Mouse (Mus musculus): ENCODE data around the gene Gm4756. TPM values are rescaled to one million over a fixed set of nuclear protein-coding genes. Genes with fewer than 3 reads are reported as not detected.
"Not testable (repeated sequence)": the region's sequence is repeated elsewhere in the genome, so short reads cannot be mapped to it uniquely, and the experiment has no call there.

Gene Gm4756
- polyA plus RNA-seq, 1 experiment: not detected

DNA sequence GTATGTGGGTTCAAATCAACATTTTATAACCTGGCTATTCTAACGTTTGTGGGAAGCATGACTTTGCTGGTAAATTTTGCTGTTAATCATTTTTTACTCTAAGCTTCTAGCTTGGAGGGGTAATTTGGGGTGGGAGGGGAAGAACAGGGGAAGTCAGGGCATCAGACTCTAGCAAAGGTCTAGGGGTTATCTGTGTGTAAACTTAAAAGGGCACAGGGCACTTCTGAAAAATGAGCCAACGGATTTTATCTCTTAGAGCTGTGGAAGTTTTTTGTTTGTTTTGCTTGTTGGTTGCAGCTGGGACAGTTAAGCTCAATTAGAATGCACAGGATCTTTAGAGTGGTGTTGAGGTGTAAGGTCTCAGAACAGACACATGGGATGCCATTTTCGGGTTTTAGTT, 11.4 kb downstream of the Gm4756 start:
- DNase-seq (ENCODE audit: low read depth): no peak
- TF ChIP-seq POLR2A (IDR thresholded peaks at IDR 0.05; ENCODE audit: borderline replicate concordance, extremely low read depth, insufficient read depth, insufficient read length, poor library complexity, severe bottlenecking) (no peak), CTCF (IDR thresholded peaks at IDR 0.05; ENCODE audit: borderline replicate concordance, extremely low read depth, insufficient read depth, insufficient read length) (no peak)

DNA sequence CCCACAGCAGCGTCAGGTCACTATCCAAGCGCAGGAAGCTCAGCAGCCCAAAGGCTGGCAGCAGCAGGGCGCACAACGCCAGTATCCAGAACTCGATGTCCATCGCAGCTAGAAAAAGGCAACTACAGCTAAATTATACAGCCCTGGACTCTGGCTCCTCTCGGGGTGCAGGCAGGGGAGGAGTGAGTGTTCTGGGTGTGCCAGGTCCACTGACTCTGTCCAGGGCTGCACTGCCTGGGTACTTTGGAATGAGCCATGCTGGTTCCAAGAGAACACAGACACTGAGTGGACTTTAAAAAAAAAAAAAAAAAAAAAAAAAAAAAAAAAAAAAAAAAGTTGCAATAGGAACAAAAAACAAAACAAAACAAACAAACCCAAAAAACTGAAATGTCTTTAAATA, 20.7 kb downstream of the Gm4756 start:
- TF ChIP-seq POLR2A (IDR thresholded peaks at IDR 0.05; ENCODE audit: borderline replicate concordance, extremely low read depth, insufficient read depth, insufficient read length, poor library complexity, severe bottlenecking): no peak
- no peak for TF ChIP-seq CTCF (IDR thresholded peaks at IDR 0.05; ENCODE audit: borderline replicate concordance, extremely low read depth, insufficient read depth, insufficient read length)
- no peak for DNase-seq (ENCODE audit: low read depth)

DNA sequence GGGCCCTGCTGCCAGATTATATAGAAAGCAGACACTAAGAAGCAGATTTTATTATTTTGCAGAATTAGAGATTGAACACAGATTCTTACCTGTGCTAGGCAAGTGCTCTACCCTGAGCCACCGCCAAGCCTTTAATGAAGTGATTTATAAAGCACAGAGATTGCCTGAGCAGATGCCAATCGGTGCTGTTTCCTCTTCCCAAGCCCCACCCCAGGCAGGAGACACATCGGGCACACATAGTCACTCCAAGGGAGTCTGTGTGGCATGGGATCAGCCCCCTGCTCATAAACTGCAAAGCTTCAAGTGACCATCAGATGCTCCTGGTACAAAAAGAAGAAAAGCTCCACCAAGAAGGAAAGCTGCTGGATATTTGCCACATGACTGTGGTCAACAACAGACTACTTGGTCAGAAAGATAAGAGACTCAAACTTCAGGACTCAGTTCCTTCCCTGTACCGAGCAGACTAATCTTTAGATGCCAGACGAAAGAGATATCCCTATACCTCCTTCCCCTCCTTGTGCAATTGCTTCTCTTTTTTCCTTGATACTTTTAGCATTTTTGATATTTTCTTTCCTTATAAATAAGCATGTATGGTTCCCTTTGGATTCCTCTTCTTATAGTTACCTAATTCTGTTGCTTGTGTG, 26.5 kb downstream of the Gm4756 start:
- no peak for TF ChIP-seq CTCF (IDR thresholded peaks at IDR 0.05; ENCODE audit: borderline replicate concordance, extremely low read depth, insufficient read depth, insufficient read length)
- no peak for TF ChIP-seq POLR2A (IDR thresholded peaks at IDR 0.05; ENCODE audit: borderline replicate concordance, extremely low read depth, insufficient read depth, insufficient read length, poor library complexity, severe bottlenecking)
- DNase-seq (ENCODE audit: low read depth): no peak

DNA sequence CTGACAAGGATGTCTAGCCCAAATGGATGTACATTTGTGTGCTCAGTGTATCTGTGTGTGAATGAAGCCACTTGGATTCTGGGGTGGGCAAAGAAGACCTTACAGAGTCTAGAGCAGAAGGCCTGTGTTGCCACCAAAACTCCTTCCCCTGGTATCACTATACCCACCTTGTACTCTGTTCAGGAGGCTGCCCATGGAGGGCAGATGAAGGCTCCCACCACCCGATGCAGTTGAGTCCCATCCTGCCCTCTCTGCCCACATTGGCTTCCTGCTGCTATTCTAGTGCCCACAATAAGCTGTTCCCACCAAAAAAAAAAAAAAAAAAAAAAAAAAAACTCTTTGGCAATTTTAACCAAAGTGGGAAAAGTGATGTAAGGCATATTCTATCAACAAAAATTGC, 28.0 kb downstream of the Gm4756 start:
- no peak for DNase-seq (ENCODE audit: low read depth)
- TF ChIP-seq CTCF (IDR thresholded peaks at IDR 0.05; ENCODE audit: borderline replicate concordance, extremely low read depth, insufficient read depth, insufficient read length) (no peak), POLR2A (IDR thresholded peaks at IDR 0.05; ENCODE audit: borderline replicate concordance, extremely low read depth, insufficient read depth, insufficient read length, poor library complexity, severe bottlenecking) (no peak)

DNA sequence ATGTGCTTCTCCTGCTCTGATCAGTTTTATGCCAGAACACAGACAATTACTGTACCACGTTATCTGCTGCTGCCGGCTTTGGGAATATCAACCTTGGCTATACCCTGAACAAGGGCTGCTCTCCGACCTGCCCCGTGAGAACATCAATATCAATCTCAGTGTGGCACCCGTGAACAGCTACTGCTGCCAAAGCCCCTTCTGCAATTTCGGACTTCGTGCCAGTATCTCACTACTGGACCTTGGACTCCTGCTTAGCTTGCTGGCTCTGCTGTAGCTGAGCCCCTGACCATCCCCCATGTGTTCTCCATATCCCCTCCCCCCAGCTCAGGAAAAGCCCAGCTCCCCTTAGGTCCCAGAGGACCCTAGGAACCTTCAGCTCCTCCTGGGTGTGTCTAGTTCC, 28.6 kb downstream of the Gm4756 start:
- no peak for DNase-seq (ENCODE audit: low read depth)
- TF ChIP-seq CTCF (IDR thresholded peaks at IDR 0.05; ENCODE audit: borderline replicate concordance, extremely low read depth, insufficient read depth, insufficient read length) (no peak), POLR2A (IDR thresholded peaks at IDR 0.05; ENCODE audit: borderline replicate concordance, extremely low read depth, insufficient read depth, insufficient read length, poor library complexity, severe bottlenecking) (no peak)

DNA sequence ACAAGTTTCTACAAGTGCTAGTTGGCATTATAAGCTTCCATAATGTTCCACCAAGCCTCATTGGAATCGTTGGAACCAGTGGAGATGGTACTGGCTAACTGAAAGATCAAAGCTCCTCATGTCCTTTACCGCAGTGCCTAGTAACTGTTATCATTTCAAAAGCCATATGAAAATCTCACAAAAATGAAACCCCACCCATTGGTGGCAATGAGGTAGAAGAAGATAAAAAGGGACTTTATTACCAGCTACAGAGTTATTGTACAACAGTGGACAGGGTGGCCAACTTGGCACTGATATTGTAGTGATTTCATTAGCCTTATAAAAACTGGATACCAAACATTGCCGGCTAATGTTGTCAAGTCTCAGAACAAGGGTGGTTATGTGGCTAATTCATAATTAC, 37.4 kb downstream of the Gm4756 start:
- no peak for DNase-seq (ENCODE audit: low read depth)
- TF ChIP-seq CTCF (IDR thresholded peaks at IDR 0.05; ENCODE audit: borderline replicate concordance, extremely low read depth, insufficient read depth, insufficient read length) (no peak), POLR2A (IDR thresholded peaks at IDR 0.05; ENCODE audit: borderline replicate concordance, extremely low read depth, insufficient read depth, insufficient read length, poor library complexity, severe bottlenecking) (no peak)

DNA sequence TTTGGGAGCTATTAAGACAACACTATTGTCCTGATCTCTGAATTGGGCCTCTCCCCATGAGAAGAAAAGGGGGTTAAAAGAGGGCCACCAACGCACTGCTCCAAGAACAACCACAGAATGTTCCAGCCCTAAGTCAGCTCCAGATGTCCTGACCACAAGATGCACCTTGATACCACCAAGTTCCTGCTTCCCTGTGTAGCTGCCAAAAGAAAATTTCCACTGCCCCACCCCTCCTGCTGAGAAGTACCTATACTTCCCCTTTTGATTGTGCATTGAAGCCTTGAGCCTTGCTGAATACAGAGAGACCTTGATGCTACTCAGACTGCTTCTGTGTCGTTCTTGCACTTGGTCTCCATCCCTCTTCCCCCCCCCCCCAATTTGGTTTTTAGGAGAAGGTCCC, 50.7 kb downstream of the Gm4756 start:
- DNase-seq (ENCODE audit: low read depth): not testable (repeated sequence)

DNA sequence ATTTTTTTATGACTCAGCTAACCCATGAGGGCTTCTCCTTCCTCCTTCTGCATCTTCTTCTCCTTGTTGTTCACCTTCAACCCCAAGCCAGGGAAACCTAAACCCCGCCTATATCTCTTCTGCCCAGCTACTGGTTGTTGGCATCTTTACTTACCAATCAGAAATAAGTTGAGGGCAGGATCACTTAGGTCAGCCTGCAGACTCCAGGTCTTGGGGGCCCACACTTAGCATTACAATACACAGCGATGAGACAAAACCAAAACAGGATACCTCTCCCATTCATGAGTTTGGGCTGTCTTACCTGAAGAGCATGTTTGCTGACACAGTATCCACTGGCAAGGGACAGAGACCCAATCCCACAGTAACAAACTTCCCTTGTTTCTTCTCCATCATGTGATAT, 55.5 kb downstream of the Gm4756 start:
- TF ChIP-seq POLR2A (IDR thresholded peaks at IDR 0.05; ENCODE audit: borderline replicate concordance, extremely low read depth, insufficient read depth, insufficient read length, poor library complexity, severe bottlenecking) (no peak), CTCF (IDR thresholded peaks at IDR 0.05; ENCODE audit: borderline replicate concordance, extremely low read depth, insufficient read depth, insufficient read length) (no peak)
- no peak for DNase-seq (ENCODE audit: low read depth)

DNA sequence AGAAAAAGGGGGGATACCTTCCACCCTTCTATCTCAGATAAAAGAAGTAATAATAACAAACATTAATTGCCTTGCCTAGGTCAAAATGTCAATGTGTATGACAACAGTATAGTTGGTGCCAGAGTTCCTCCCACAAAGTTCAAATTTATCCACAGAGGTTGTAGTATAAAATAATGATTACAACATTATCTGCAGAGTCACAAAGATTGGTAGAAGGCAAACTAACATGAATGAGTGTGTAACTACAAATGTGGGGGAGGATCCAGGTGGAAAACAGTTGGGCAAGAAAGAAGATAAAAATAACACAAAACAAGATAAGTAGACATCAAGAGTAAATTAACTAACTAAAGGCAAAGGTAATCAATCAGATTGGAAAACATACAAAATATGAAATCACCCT, 56.5 kb downstream of the Gm4756 start:
- DNase-seq (ENCODE audit: low read depth): no peak
- no peak for TF ChIP-seq POLR2A (IDR thresholded peaks at IDR 0.05; ENCODE audit: borderline replicate concordance, extremely low read depth, insufficient read depth, insufficient read length, poor library complexity, severe bottlenecking)
- TF ChIP-seq CTCF (IDR thresholded peaks at IDR 0.05; ENCODE audit: borderline replicate concordance, extremely low read depth, insufficient read depth, insufficient read length): no peak

DNA sequence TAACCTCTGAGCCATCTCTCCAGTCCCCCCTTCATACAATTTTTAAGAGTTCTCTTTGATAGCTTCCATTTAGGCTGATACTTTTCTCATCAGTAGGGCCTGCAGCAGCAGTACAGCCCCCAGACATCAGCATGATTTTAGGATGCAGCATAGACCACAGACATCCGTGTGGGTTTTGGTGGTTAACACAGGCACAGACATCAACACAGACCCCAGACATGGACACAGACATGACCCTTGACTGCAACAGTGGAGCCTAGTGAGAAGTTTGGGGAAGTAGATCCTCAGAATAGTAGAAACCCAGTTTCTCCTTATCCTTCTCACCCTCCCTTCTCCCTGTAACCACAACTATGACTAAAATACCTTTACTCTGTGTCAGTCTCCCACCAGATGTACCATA, 64.1 kb downstream of the Gm4756 start:
- TF ChIP-seq CTCF (IDR thresholded peaks at IDR 0.05; ENCODE audit: borderline replicate concordance, extremely low read depth, insufficient read depth, insufficient read length) (no peak), POLR2A (IDR thresholded peaks at IDR 0.05; ENCODE audit: borderline replicate concordance, extremely low read depth, insufficient read depth, insufficient read length, poor library complexity, severe bottlenecking) (no peak)
- no peak for DNase-seq (ENCODE audit: low read depth)

DNA sequence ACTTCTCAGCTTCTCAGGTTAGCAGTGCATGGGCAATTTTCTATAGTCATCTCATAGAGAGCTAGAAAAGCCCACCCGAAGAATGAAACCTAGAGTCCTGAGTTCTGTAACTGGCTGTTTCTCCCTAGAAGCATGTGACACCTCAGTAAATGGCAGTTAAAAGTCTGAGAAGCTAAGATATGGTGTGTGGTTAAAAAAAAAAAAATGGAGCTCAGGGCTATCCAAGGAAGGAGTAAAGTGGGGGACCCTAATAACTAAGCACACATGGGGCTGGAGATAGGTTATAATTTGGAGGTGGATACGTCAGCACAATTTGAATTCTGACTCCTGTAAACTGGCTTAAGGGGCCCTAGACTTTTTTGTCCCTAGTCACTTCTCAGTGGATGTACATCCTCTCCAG, 66.4 kb downstream of the Gm4756 start:
- TF ChIP-seq POLR2A (IDR thresholded peaks at IDR 0.05; ENCODE audit: borderline replicate concordance, extremely low read depth, insufficient read depth, insufficient read length, poor library complexity, severe bottlenecking) (no peak), CTCF (IDR thresholded peaks at IDR 0.05; ENCODE audit: borderline replicate concordance, extremely low read depth, insufficient read depth, insufficient read length) (no peak)
- DNase-seq (ENCODE audit: low read depth): no peak

DNA sequence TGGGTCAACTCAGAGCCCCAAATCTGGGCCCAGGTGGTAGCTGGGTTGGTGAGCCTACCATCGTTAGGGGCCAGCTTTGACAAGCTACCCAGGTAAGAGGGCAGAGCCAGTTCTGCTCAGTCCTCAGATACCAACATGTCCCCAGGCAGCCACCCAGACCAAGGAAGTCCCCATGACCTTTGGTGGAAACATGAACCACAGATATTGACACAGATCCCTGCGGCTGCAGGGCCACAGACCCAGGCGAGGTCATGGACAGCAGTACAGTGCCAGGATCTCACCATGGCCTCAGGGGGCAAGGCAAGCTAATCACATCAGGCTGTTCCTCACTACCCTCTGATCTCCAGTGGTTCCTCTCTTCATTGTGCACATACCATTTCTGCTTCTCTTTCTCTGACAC, 67.4 kb downstream of the Gm4756 start:
- TF ChIP-seq POLR2A (IDR thresholded peaks at IDR 0.05; ENCODE audit: borderline replicate concordance, extremely low read depth, insufficient read depth, insufficient read length, poor library complexity, severe bottlenecking) (no peak), CTCF (IDR thresholded peaks at IDR 0.05; ENCODE audit: borderline replicate concordance, extremely low read depth, insufficient read depth, insufficient read length) (no peak)
- no peak for DNase-seq (ENCODE audit: low read depth)

All from brain, embryonic 14.5 days (tissue).